Mouse (Mus musculus) small intestine, adult 2 months (tissue): ENCODE measurements around the gene Zic2. TPM values are rescaled to one million over a fixed set of nuclear protein-coding genes. Genes with fewer than 3 reads are reported as not detected.

ENCODE experiments used
- H3K27ac ChIP-seq: fragments of 200-500 bp; 2 replicates; pipeline ENCODE4 v1.5.1; 2012; ENCODE audit warnings: low read depth, low read length, control low read depth, inconsistent platforms; ENCODE audit not compliant: insufficient read depth
- H3K27me3 ChIP-seq: fragments of 200-500 bp; 2 replicates; pipeline ENCODE4 v1.6.1; 2012; ENCODE audit warnings: mild to moderate bottlenecking, moderate library complexity, low read length, inconsistent platforms; ENCODE audit not compliant: control insufficient read depth, insufficient read depth
- H3K36me3 ChIP-seq: fragments of 200-500 bp; 2 replicates; pipeline ENCODE4 v1.6.1; 2012; ENCODE audit warnings: mild to moderate bottlenecking, low read length, control low read depth, inconsistent platforms; ENCODE audit not compliant: control insufficient read depth, insufficient read depth
- H3K4me1 ChIP-seq: fragments of 200-500 bp; 2 replicates; pipeline ENCODE4 v1.6.1; 2012; ENCODE audit warnings: low read length, inconsistent platforms, mixed read lengths; ENCODE audit not compliant: control insufficient read depth, insufficient read depth, insufficient read length
- H3K4me3 ChIP-seq: fragments of 200-500 bp; 2 replicates; pipeline ENCODE4 v1.5.1; 2012; ENCODE audit warnings: low read depth, mild to moderate bottlenecking, control low read depth, inconsistent platforms, low read length, moderate library complexity
- CTCF ChIP-seq: fragments of 200-500 bp; IDR thresholded peaks from 2 replicates; pipeline ENCODE4 v1.5.1; 2012; ENCODE audit warnings: low read depth, mild to moderate bottlenecking, control low read depth, inconsistent platforms, low read length, moderate library complexity, mixed read lengths; ENCODE audit not compliant: insufficient replicate concordance, insufficient read length; ENCODE audit errors: extremely low read depth
- POLR2A ChIP-seq: fragments of 200-500 bp; IDR thresholded peaks from 2 replicates; pipeline ENCODE4 v1.6.1; 2012; ENCODE audit warnings: low read depth, mild to moderate bottlenecking, control low read depth, inconsistent platforms, low read length, moderate library complexity
- WGBS: fragments of 180-500 bp; shearing (Covaris S2); methylation state at CpG from one replicate; pipeline ENCODE4 v1.1.7; 2018; 5-methylcytosine and 5-hydroxymethylcytosine counted together
- polyA plus RNA-seq: library from polyadenylated mRNA; depleted of rRNA; stranded (reverse); fragments of >200 nt; gene quantifications from 2 replicates; pipeline ENCODE4 v1.2.3, GENCODE M21; 2012

Zic2 gene
- polyA plus RNA-seq, 1 experiment: not detected

GRCm38 (mm10) chr14:122449601-122450495, 25.4 kb upstream of the Zic2 start:
- H3K4me3 ChIP-seq: no peak overlapping the region
- no peaks in the 10 kb centered on the region for H3K36me3 ChIP-seq
- 7% methylated on average over 29 of the region's 29 CpGs for WGBS
- peaks cover 8% of the 10 kb centered on the region for H3K4me1 ChIP-seq
- TF ChIP-seq CTCF: no peak
- no peak for TF ChIP-seq POLR2A
- peaks cover 55% of the 10 kb centered on the region for H3K27me3 ChIP-seq
- no peak overlapping the region for H3K27ac ChIP-seq

- Histone ChIP-seq H3K27ac (no peak within 1 kb of the TSS), H3K27me3 (peaks cover 62% of the 10 kb centered on the region), H3K4me1 (peaks cover 8% of the 10 kb centered on the region), H3K4me3 (peak within 1 kb of the TSS; percentile 43), H3K36me3 (no peaks in the 10 kb centered on the region)
- WGBS: 1% methylated on average over 59 of the region's 59 CpGs
- TF ChIP-seq POLR2A (no peak), CTCF (no peak)
Observed at GRCm38 (mm10) chr14:122450496-122451382, 24.5 kb upstream of the Zic2 start, which contains the start of gene Gm5089. TSS of gene Gm5089 (minus strand) at chr14:122451115.

DNA sequence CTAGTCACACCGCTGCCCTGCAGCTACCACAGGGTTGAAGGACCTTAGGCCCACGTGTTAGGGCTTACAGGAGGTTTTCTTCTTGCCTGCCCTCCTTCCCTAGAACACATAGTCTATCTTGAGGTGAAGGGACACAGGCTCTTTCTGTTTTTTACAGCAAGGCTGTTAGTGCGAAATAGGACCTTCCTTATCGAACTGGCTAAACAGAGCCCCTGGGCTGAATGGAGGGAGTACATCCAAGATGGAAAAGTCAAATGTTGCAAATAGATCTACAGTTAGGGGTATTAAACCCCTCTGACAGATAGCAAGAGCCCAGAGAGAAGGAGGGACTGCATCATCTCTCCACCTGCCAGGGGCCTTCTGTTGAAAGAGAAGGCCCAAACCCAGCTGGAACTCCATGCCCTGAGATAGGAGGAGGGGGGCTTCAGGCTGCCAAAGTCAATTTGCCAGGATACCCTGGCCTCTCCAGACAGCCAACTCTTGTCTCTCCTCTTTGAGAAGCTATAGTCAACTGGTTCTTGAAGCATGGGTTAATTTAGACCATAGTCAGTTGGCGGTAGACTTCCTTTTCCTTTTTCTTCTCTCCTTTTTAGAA, 23.6 kb upstream of the Zic2 start:
- 60% methylated on average over 5 of the region's 5 CpGs for WGBS
- TF ChIP-seq POLR2A (no peak), CTCF (no peak)

DNA sequence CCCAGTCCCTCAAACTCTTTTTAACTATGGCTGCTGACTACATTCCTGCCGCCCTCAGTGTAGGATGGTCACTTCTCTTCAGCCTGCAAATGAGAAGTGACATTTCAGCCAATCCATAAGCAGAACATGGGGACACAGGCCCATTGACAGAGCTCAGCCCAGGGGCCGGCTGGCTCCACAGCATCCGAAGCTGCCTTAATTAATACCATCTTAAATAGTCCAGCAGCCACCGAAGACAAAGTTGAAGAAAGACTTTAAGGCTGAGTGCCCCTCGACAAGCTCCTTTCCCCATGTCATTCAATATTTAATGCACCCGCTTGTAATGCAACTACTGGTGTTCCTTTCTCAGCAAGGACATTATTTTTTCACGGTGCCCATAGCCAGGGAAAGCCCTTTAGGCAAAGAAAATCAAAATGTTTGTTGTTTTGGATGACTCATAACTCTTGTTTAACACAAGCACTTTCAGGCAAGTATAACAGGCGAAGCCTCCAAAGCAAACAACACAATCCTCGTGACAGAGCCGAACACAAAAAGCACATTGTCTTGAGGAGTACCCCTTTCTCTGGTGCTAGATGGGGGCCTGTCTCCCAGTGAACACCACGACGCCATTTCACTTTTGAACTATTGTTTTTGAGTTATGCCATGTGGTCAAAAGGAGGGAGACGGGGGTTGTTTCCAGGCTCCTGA, 22.4 kb upstream of the Zic2 start:
- H3K27ac ChIP-seq: no peak overlapping the region
- no peak overlapping the region for H3K4me3 ChIP-seq
- H3K27me3 ChIP-seq: peaks cover 58% of the 10 kb centered on the region
- H3K4me1 ChIP-seq: peaks cover 8% of the 10 kb centered on the region
- WGBS: 51% methylated on average over 13 of the region's 13 CpGs
- TF ChIP-seq CTCF (no peak), POLR2A (no peak)
- H3K36me3 ChIP-seq: no peaks in the 10 kb centered on the region

More for the DNA sequence above, 23.6 kb upstream of the Zic2 start:
- Histone ChIP-seq H3K27ac (no peak overlapping the region), H3K4me3 (no peak overlapping the region), H3K27me3 (peaks cover 62% of the 10 kb centered on the region), H3K4me1 (peaks cover 8% of the 10 kb centered on the region), H3K36me3 (no peaks in the 10 kb centered on the region)

- Histone ChIP-seq H3K36me3 (no peaks in the 10 kb centered on the region), H3K27me3 (peaks cover 58% of the 10 kb centered on the region), H3K4me3 (peak overlapping the region; percentile 45), H3K4me1 (peaks cover 8% of the 10 kb centered on the region), H3K27ac (no peak overlapping the region)
- TF ChIP-seq POLR2A (no peak), CTCF (no peak)
- whole genome bisulfite sequencing: 7% methylated on average over 32 of the region's 32 CpGs
Observed at GRCm38 (mm10) chr14:122453388-122453995, 21.7 kb upstream of the Zic2 start.
